Mouse (Mus musculus) CH12.LX (cell line): ENCODE results near the gene Plekhm1. TPM values are rescaled to one million over a fixed set of nuclear protein-coding genes. Genes with fewer than 3 reads are reported as not detected.

Experiments used
- DNase-seq: peaks from one replicate; pipeline ENCODE4 v3.0.0-alpha.2; 2013; ENCODE audit errors: extremely low read depth
- H3K27ac ChIP-seq: 2 replicates; pipeline ENCODE4 v1.5.1; 2012; ENCODE audit warnings: low read depth, mild to moderate bottlenecking, control low read depth, moderate library complexity; ENCODE audit not compliant: insufficient read depth
- H3K27me3 ChIP-seq: replicated peaks from 2 replicates; pipeline ENCODE3; 2012; ENCODE audit warnings: inconsistent platforms
- H3K36me3 ChIP-seq, 2 experiments: replicated peaks in 1 of 2; 2 replicates each; pipeline versions ENCODE3 to v1.6.1; 2012; ENCODE audit warnings: inconsistent platforms in 1 of 2, low read length in 1 of 2, mild to moderate bottlenecking in 1 of 2, mixed read lengths in 1 of 2, moderate library complexity in 1 of 2; ENCODE audit not compliant: control insufficient read depth in 1 of 2, insufficient read depth in 1 of 2
- H3K4me1 ChIP-seq, 2 experiments: 2 replicates each; pipeline ENCODE4 v1.6.1; 2012; ENCODE audit warnings: inconsistent platforms in 1 of 2, moderate library complexity in 1 of 2; ENCODE audit not compliant: insufficient read depth in 2 of 2, control insufficient read depth in 1 of 2
- H3K4me2 ChIP-seq: 2 replicates; pipeline ENCODE4 v1.6.1; 2012; ENCODE audit warnings: low read depth, mild to moderate bottlenecking, control low read depth; ENCODE audit not compliant: poor library complexity, insufficient read depth, severe bottlenecking
- H3K4me3 ChIP-seq, 3 experiments: fragments of 150-350 bp in 1 of 3; sonication (generic) in 1 of 3; replicated peaks in 1 of 3; 2 replicates each; pipeline versions ENCODE3 to v1.5.1; 2011 to 2012; ENCODE audit warnings: low read depth in 2 of 3, low read length in 2 of 3, mild to moderate bottlenecking in 2 of 3, moderate library complexity in 2 of 3, control low read depth in 1 of 3, improper control_type of control experiment in 1 of 3, inconsistent platforms in 1 of 3, mixed read lengths in 1 of 3; ENCODE audit not compliant: poor library complexity in 1 of 3
- H3K79me2 ChIP-seq: replicated peaks from 2 replicates; pipeline ENCODE4 v1.6.1; 2012; ENCODE audit warnings: mild to moderate bottlenecking, moderate library complexity; ENCODE audit not compliant: control insufficient read depth, poor library complexity, insufficient read depth, severe bottlenecking; ENCODE audit errors: extremely low read depth
- H3K9ac ChIP-seq: 2 replicates; pipeline ENCODE4 v1.6.1; 2012; ENCODE audit warnings: low read depth, mild to moderate bottlenecking, control low read depth, moderate library complexity; ENCODE audit not compliant: insufficient read depth
- H3K9me3 ChIP-seq: replicated peaks from 2 replicates; pipeline ENCODE3; 2012; ENCODE audit warnings: low read length, inconsistent platforms, mixed read lengths
- CHD2 ChIP-seq: IDR thresholded peaks from 2 replicates; pipeline ENCODE4 v1.6.1; 2011; ENCODE audit warnings: low read length, improper control_type of control experiment
- ELF1 ChIP-seq: IDR thresholded peaks from 2 replicates; pipeline ENCODE4 v1.6.1; 2014; ENCODE audit warnings: low read depth, mild to moderate bottlenecking, inconsistent platforms, low read length, improper control_type of control experiment
- EP300 ChIP-seq: IDR thresholded peaks from 2 replicates; pipeline ENCODE4 v1.6.1; 2011; ENCODE audit warnings: low read length, improper control_type of control experiment
- ETS1 ChIP-seq: conservative IDR thresholded peaks from 2 replicates; pipeline ENCODE4 v1.6.1; 2012; ENCODE audit warnings: low read depth, mild to moderate bottlenecking, inconsistent platforms, low read length, improper control_type of control experiment, moderate library complexity
- GABPA ChIP-seq: IDR thresholded peaks from 2 replicates; pipeline ENCODE4 v1.6.1; 2012; ENCODE audit warnings: low read depth, low read length, improper control_type of control experiment, inconsistent platforms; ENCODE audit not compliant: insufficient replicate concordance
- HCFC1 ChIP-seq: IDR thresholded peaks from 2 replicates; pipeline ENCODE4 v1.6.1; 2012; ENCODE audit warnings: low read depth, mild to moderate bottlenecking, inconsistent platforms, low read length, improper control_type of control experiment
- JUND ChIP-seq: conservative IDR thresholded peaks from 2 replicates; pipeline ENCODE4 v1.6.1; 2011; ENCODE audit warnings: low read depth, low read length, improper control_type of control experiment
- MAFK ChIP-seq: IDR thresholded peaks from 2 replicates; pipeline ENCODE4 v1.6.1; 2011; ENCODE audit warnings: low read length, improper control_type of control experiment; ENCODE audit not compliant: insufficient replicate concordance
- MEF2A ChIP-seq: IDR thresholded peaks from 2 replicates; pipeline ENCODE4 v1.6.1; 2014; ENCODE audit warnings: low read depth, mild to moderate bottlenecking, inconsistent platforms, low read length, improper control_type of control experiment, borderline replicate concordance
- MYC ChIP-seq: IDR thresholded peaks from 2 replicates; pipeline ENCODE4 v1.6.1; 2011; ENCODE audit warnings: low read depth, mild to moderate bottlenecking, improper control_type of control experiment, low read length
- PAX5 ChIP-seq: IDR thresholded peaks from 2 replicates; pipeline ENCODE4 v1.6.1; 2012; ENCODE audit warnings: low read length, inconsistent platforms, mixed read lengths
- POLR2A ChIP-seq: IDR thresholded peaks from 2 replicates; pipeline ENCODE4 v1.6.1; 2011; ENCODE audit warnings: low read depth, mild to moderate bottlenecking, improper control_type of control experiment, low read length
- RCOR1 ChIP-seq: conservative IDR thresholded peaks from 2 replicates; pipeline ENCODE4 v1.6.1; 2012; ENCODE audit warnings: low read depth, mild to moderate bottlenecking, inconsistent platforms, low read length, improper control_type of control experiment
- SIN3A ChIP-seq: IDR thresholded peaks from 2 replicates; pipeline ENCODE4 v1.6.1; 2012; ENCODE audit warnings: low read length, improper control_type of control experiment, inconsistent platforms
- TBP ChIP-seq: conservative IDR thresholded peaks from 2 replicates; pipeline ENCODE4 v1.6.1; 2011; ENCODE audit warnings: low read depth, low read length, improper control_type of control experiment
- TCF12 ChIP-seq: IDR thresholded peaks from 2 replicates; pipeline ENCODE4 v1.6.1; 2014; ENCODE audit warnings: low read depth, mild to moderate bottlenecking, inconsistent platforms, low read length, improper control_type of control experiment
- UBTF ChIP-seq: IDR thresholded peaks from 2 replicates; pipeline ENCODE4 v1.6.1; 2012; ENCODE audit warnings: low read depth, mild to moderate bottlenecking, inconsistent platforms, low read length, improper control_type of control experiment, moderate library complexity
- ZC3H11A ChIP-seq: IDR thresholded peaks from 2 replicates; pipeline ENCODE4 v1.6.1; 2012; ENCODE audit warnings: low read depth, mild to moderate bottlenecking, inconsistent platforms, low read length, improper control_type of control experiment
- ZKSCAN1 ChIP-seq: IDR thresholded peaks from 2 replicates; pipeline ENCODE4 v1.6.1; 2012; ENCODE audit warnings: low read depth, inconsistent platforms, low read length, improper control_type of control experiment, borderline replicate concordance
- ZNF384 ChIP-seq: IDR thresholded peaks from 2 replicates; pipeline ENCODE4 v1.6.1; 2012; ENCODE audit warnings: low read depth, low read length, improper control_type of control experiment, inconsistent platforms
- dilution Hi-C: fragments of 300-500 bp; cut with MboI; formaldehyde crosslinking; loops from 2 replicates; pipeline ENCODE4 v1.14.3; 2020; ENCODE audit warnings: low sequenced_read_pairs; ENCODE audit not compliant: extremely low pct_unique_long_range_greater_than_20kb, extremely low pct_ligation_motif_present
- in situ Hi-C: fragments of 300-500 bp; cut with MboI; formaldehyde crosslinking; loops from 3 replicates; pipeline ENCODE4 v1.14.3; 2019; ENCODE audit warnings: low sequenced_read_pairs, low pct_ligation_motif_present, low pct_unique_long_range_greater_than_20kb, mixed read lengths
- polyA plus RNA-seq: library from polyadenylated mRNA; unstranded; fragments of >175 nt; gene quantifications from 2 replicates; pipeline ENCODE4 v1.2.1, GENCODE M21; 2012; ENCODE audit warnings: low read depth; ENCODE audit not compliant: insufficient read length
- total RNA-seq, 2 experiments: library from RNA; depleted of rRNA; stranded (reverse); fragments of 300-350 nt in 1 of 2; fragments of >200 nt in 1 of 2; gene quantifications; 2 replicates each; pipeline ENCODE4 v1.2.3; 2012 to 2014

Gene Plekhm1
- total and polyA plus RNA-seq, 3 experiments = 3.5 to 23.2 (median 5.3) TPM

- Histone ChIP-seq H3K4me1 (peaks cover 0 to 16% of the 10 kb centered on the region in 2 experiments; a peak in 2 of 4 replicates), H3K4me2 (no peak overlapping the region), H3K36me3 (peaks cover 58 to 87% of the 10 kb centered on the region in 2 experiments), H3K4me3 (no peak overlapping the region), H3K79me2 (peaks cover 3% of the 10 kb centered on the region; the same call in 1 of the 2 replicates), H3K9ac (no peak overlapping the region), H3K27ac (no peak overlapping the region), H3K9me3 (no peaks in the 10 kb centered on the region), H3K27me3 (no peaks in the 10 kb centered on the region)
- dilution Hi-C loops = no loop called here
- in situ Hi-C loops = loop anchor here (10.0 kb wide), 1 partner anchor 61 kb away; no protein-coding TSS in a partner anchor
- TF ChIP-seq SIN3A (no peak), PAX5 (no peak), HCFC1 (no peak), MAFK (no peak), ELF1 (no peak), JUND (no peak), RCOR1 (no peak), ZNF384 (no peak)
- no peak for DNase-seq
Observed at GRCm38 (mm10) chr11:103396236-103396635, 16.3 kb downstream of the Plekhm1 start.

DNA sequence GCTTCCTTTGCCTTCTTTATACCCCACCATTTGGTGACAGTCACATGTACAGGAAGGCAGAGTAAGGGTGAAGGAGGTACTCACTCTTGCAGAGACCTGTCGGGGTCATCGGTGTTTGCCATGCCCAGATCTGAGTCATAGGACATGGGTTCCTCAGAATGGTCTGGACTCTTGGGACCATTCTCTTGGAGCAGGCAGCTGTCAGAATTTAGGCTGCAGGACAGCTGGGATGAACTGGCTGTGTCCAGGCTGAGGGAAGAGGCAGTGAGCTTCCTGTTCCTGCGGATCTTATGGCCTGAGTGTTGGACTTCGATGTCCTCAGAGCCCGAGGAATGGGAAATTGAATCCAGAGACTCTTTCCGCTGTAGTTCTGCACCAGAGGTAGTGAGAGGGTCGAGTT is 17.9 kb downstream of the Plekhm1 start:
- Histone ChIP-seq H3K4me1 (peaks cover 0 to 8% of the 10 kb centered on the region in 2 experiments; a peak in 2 of 4 replicates), H3K27me3 (no peaks in the 10 kb centered on the region)
- TF ChIP-seq CHD2 = no peak
- no peak for TF ChIP-seq POLR2A
- TF ChIP-seq MEF2A = no peak
- no peak for TF ChIP-seq ZKSCAN1
- no peak for TF ChIP-seq ETS1
- no peak for TF ChIP-seq MAFK
- TF ChIP-seq ZC3H11A = no peak
- no peak for TF ChIP-seq UBTF
- TF ChIP-seq JUND = no peak
- TF ChIP-seq ZNF384 = no peak
- TF ChIP-seq TBP = no peak
- TF ChIP-seq GABPA = no peak
- no peak for TF ChIP-seq ELF1
- no peak for TF ChIP-seq RCOR1
- TF ChIP-seq SIN3A = no peak
- no peak for TF ChIP-seq MYC
- TF ChIP-seq PAX5 = no peak
- TF ChIP-seq EP300 = no peak
- no peak for TF ChIP-seq TCF12
- TF ChIP-seq, all 38 proteins: peak for 0
- in situ Hi-C loops (loop anchor here (5.0 to 10.0 kb wide), 2 partner anchors 37 to 60 kb away; no protein-coding TSS in a partner anchor), dilution Hi-C loops (no loop called here)
- DNase-seq = no peak
- Histone ChIP-seq H3K36me3 (peaks cover 60 to 89% of the 10 kb centered on the region in 2 experiments), H3K4me3 (no peak overlapping the region), H3K9ac (no peak overlapping the region), H3K4me2 (no peak overlapping the region), H3K79me2 (peaks cover 3% of the 10 kb centered on the region), H3K27ac (no peak overlapping the region), H3K9me3 (no peaks in the 10 kb centered on the region)
